Mouse (Mus musculus): Measurements from ENCODE around the gene Ccnd2. TPM values are rescaled to one million over a fixed set of nuclear protein-coding genes. Genes with fewer than 3 reads are reported as not detected.

Gene Ccnd2
- 229 and 455 TPM in 2 replicates for polyA plus RNA-seq (2012; rRNA removed)

DNA sequence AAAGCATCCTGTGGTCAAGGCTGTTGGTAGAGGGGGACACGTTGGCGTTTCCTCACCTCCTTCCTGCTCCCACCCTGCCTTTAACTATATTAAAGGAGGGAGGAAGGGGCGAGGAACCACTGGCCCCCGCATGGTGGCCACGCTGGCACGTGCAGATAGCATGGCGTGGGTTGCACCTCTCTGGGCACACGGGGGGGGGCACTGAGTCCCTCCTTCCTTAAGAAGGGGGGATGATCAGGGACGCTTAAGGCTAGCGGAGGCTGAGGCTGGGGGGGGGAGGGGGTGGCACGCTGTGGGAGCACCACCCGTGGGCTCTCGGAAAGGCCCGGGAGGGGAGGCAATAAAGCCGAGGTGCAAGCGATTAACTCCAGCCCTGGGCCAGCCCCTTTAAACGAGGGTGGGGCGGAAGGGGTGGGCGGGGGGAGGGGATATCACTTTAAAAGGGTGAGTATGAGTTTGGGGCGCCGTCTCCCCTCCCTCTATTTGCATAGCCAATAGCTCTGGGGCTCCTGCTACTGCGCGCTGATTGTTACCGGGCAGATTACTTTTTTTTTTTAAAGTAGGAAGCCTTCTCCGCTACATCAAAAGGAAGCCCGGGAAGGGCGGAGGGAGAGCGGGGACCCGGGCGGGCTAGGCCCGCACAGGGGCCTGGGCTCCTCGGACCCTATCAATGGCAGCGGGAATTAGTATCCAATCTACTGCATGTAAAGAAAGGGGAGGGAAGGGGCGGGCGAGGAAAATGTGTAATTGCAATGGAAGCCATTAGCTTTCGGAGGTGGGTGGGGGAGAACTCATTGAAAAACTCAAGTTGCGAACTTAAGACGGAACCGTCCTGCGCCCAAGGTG is at the start of gene Ccnd2:
Gene Ccnd2, minus strand, starts transcription at position 88 of the 846 bp plus-strand sequence.

DNA sequence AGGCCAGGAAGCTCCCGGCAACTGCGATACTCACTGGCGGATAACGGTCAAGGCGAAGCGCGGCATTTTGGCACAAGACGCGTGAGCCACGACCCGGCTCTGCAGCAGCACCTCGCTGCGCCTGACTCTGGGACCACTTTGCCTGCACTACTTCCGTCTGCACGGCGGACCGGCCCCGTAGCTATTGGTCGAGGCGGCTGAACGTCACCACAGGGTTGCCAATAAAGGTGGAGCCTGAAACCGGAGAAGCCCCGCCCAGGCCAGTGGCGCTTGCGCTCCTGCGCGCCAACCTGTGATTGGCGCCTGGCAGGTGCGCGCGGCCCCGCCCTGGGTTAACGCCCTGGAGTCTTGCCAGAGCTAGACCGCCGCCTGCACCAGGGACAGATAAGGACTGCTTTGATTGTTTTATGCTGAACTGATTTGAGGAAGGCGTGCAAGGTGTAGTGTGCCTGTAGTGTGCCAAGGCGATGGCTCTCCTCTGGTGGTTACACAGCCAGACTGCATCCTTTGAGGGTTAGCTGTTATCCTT is 42.5 kb downstream of the Ccnd2 start, which contains the start of gene Tigar:
Gene Tigar, minus strand, starts transcription at position 156 of the 529 bp plus-strand sequence.

Other genes starting within 250 kb of the Ccnd2 start
- 0.10 and 0.11 TPM in 2 replicates for gene Dyrk4, start 230.4 kb downstream of the Ccnd2 start, polyA plus RNA-seq (2012; rRNA removed)
- 78.5 and 92.5 TPM in 2 replicates for gene Rad51ap1, start 212.6 kb downstream of the Ccnd2 start, polyA plus RNA-seq (2012; rRNA removed)
- gene D6Wsu163e, start 212.2 kb downstream of the Ccnd2 start, polyA plus RNA-seq (2012; rRNA removed): 15.4 and 15.9 TPM in 2 replicates
- gene Fgf6, start 136.6 kb downstream of the Ccnd2 start, polyA plus RNA-seq (2012; rRNA removed): 0.01 and 0.29 TPM in 2 replicates
- gene Fgf23, start 79.3 kb downstream of the Ccnd2 start, polyA plus RNA-seq (2012; rRNA removed): 0.31 and 0.32 TPM in 2 replicates
- gene Tigar, start 42.6 kb downstream of the Ccnd2 start, polyA plus RNA-seq (2012; rRNA removed): 8.6 and 13.2 TPM in 2 replicates